Mouse (Mus musculus) lung, adult 2 months (tissue): ENCODE measurements around the gene Lrrc37a. TPM values are rescaled to one million over a fixed set of nuclear protein-coding genes. Genes with fewer than 3 reads are reported as not detected.
"Not testable (repeated sequence)": the region's sequence is repeated elsewhere in the genome, so short reads cannot be mapped to it uniquely, and the experiment has no call there.

Source experiments
- DNase-seq: peaks from one replicate; pipeline ENCODE4 v3.0.0; 2022
- H3K4me1 ChIP-seq: fragments of 200-500 bp; 2 replicates; pipeline ENCODE4 v1.6.1; 2011; ENCODE audit warnings: low read length; ENCODE audit not compliant: control insufficient read depth, insufficient read depth
- H3K4me3 ChIP-seq: fragments of 200-500 bp; replicated peaks from 2 replicates; pipeline ENCODE3; 2011; ENCODE audit warnings: low read depth, mild to moderate bottlenecking, control low read depth, low read length; ENCODE audit errors: extremely low read depth
- CTCF ChIP-seq: fragments of 200-500 bp; IDR thresholded peaks from 2 replicates; pipeline ENCODE4 v1.5.1; 2011; ENCODE audit warnings: mild to moderate bottlenecking, low read length, control low read depth; ENCODE audit not compliant: insufficient read depth
- POLR2A ChIP-seq: fragments of 200-500 bp; IDR thresholded peaks from 2 replicates; pipeline ENCODE4 v1.6.1; 2011; ENCODE audit warnings: low read depth, mild to moderate bottlenecking, control low read depth, low read length, borderline replicate concordance; ENCODE audit errors: extremely low read depth
- WGBS: fragments of 180-500 bp; shearing (Covaris S2); methylation state at CpG from one replicate; pipeline ENCODE4 v1.1.7; 2018; 5-methylcytosine and 5-hydroxymethylcytosine counted together
- polyA plus RNA-seq: library from polyadenylated mRNA; depleted of rRNA; stranded (reverse); fragments of >200 nt; gene quantifications from 2 replicates; pipeline ENCODE4 v1.2.3, GENCODE M21; 2012; rRNA removed

Gene Lrrc37a
- not detected in 2 replicates for polyA plus RNA-seq

- TF ChIP-seq CTCF (no peak), POLR2A (no peak)
- Histone ChIP-seq H3K4me1 (no peaks in the 10 kb centered on the region), H3K4me3 (no peak within 1 kb of the TSS)
- DNase-seq: no peak
- 85% methylated on average over 12 of the region's 12 CpGs for WGBS
These were observed at the start of gene Lrrc37a for GRCm38 (mm10) chr11:103504497-103504896. Gene Lrrc37a, minus strand, starts transcription at chr11:103504597.

GRCm38 (mm10) chr11:103534973-103535372 is 30.6 kb upstream of the Lrrc37a start:
- WGBS: 21% methylated on average over 1 of the region's 1 CpGs

GRCm38 (mm10) chr11:103512111-103512510 is 7.7 kb upstream of the Lrrc37a start:
- no peak for TF ChIP-seq POLR2A
- no peak for TF ChIP-seq CTCF

More at GRCm38 (mm10) chr11:103534973-103535372, 30.6 kb upstream of the Lrrc37a start:
- H3K4me1 ChIP-seq, H3K4me3 ChIP-seq, DNase-seq: not testable (repeated sequence)

GRCm38 (mm10) chr11:103464443-103464842 is 40.0 kb downstream of the Lrrc37a start:
- no peak for DNase-seq
- TF ChIP-seq POLR2A (no peak), CTCF (peak; percentile 64)

More at GRCm38 (mm10) chr11:103512111-103512510, 7.7 kb upstream of the Lrrc37a start:
- 72% methylated on average over 2 of the region's 2 CpGs for WGBS
- DNase-seq: no peak
- no peaks in the 10 kb centered on the region for H3K4me1 ChIP-seq
- H3K4me3 ChIP-seq: no peak overlapping the region

GRCm38 (mm10) chr11:103451105-103451504 is 53.3 kb downstream of the Lrrc37a start:
- H3K4me1 ChIP-seq, H3K4me3 ChIP-seq, DNase-seq: not testable (repeated sequence)
- 74% methylated on average over 1 of the region's 1 CpGs for WGBS

More at GRCm38 (mm10) chr11:103464443-103464842, 40.0 kb downstream of the Lrrc37a start:
- no peak overlapping the region for H3K4me3 ChIP-seq
- no peaks in the 10 kb centered on the region for H3K4me1 ChIP-seq
- WGBS: 68% methylated on average over 7 of the region's 7 CpGs

- DNase-seq, H3K4me3 ChIP-seq, H3K4me1 ChIP-seq: not testable (repeated sequence)
- 87% methylated on average over 14 of the region's 14 CpGs for WGBS
These were observed 54.7 kb downstream of the Lrrc37a start for GRCm38 (mm10) chr11:103449721-103450120.

GRCm38 (mm10) chr11:103443678-103444077 is 60.7 kb downstream of the Lrrc37a start:
- TF ChIP-seq CTCF (no peak), POLR2A (no peak)
- WGBS: 91% methylated on average over 3 of the region's 3 CpGs
- DNase-seq: no peak

GRCm38 (mm10) chr11:103436282-103436681 is 68.1 kb downstream of the Lrrc37a start:
- no peak for DNase-seq
- Histone ChIP-seq H3K4me3 (no peak overlapping the region), H3K4me1 (no peaks in the 10 kb centered on the region)
- 53% methylated on average over 5 of the region's 5 CpGs for WGBS
- TF ChIP-seq CTCF: no peak
- TF ChIP-seq POLR2A: no peak

More at GRCm38 (mm10) chr11:103443678-103444077, 60.7 kb downstream of the Lrrc37a start:
- Histone ChIP-seq H3K4me3 (no peak overlapping the region), H3K4me1 (no peaks in the 10 kb centered on the region)

GRCm38 (mm10) chr11:103425031-103425430 is 79.4 kb downstream of the Lrrc37a start:
- no peak overlapping the region for H3K4me3 ChIP-seq
- H3K4me1 ChIP-seq: no peaks in the 10 kb centered on the region
- no peak for TF ChIP-seq CTCF
- no peak for TF ChIP-seq POLR2A
- 20% methylated on average over 5 of the region's 5 CpGs for WGBS
- no peak for DNase-seq

- no peak for TF ChIP-seq POLR2A
- TF ChIP-seq CTCF: no peak
These were observed 84.7 kb downstream of the Lrrc37a start for GRCm38 (mm10) chr11:103419667-103420066.

GRCm38 (mm10) chr11:103419226-103419625 is 85.2 kb downstream of the Lrrc37a start:
- no peak for TF ChIP-seq CTCF
- no peak for TF ChIP-seq POLR2A
- no peak for DNase-seq
- no peaks in the 10 kb centered on the region for H3K4me1 ChIP-seq
- WGBS: 36% methylated on average over 5 of the region's 5 CpGs
- no peak overlapping the region for H3K4me3 ChIP-seq

More at GRCm38 (mm10) chr11:103419667-103420066, 84.7 kb downstream of the Lrrc37a start:
- no peaks in the 10 kb centered on the region for H3K4me1 ChIP-seq
- no peak for DNase-seq
- no peak overlapping the region for H3K4me3 ChIP-seq
- WGBS: 80% methylated on average over 13 of the region's 13 CpGs
